Mouse (Mus musculus) megakaryocyte, embryonic 14.5 days (primary cell): ENCODE results near the gene Atp5d.

Experiments used
- FLI1 ChIP-seq: IDR thresholded peaks from 2 replicates; pipeline ENCODE4 v1.6.1; 2012; ENCODE audit warnings: low read length, inconsistent platforms, mixed read lengths
- GATA1 ChIP-seq: IDR thresholded peaks from 3 replicates; pipeline ENCODE4 v1.6.1; 2012; ENCODE audit warnings: mixed read lengths, low read length, inconsistent platforms, borderline replicate concordance

- TF ChIP-seq GATA1 (no peak), FLI1 (no peak)
Observed at GRCm38 (mm10) chr10:80172527-80173292, 34.3 kb downstream of the Atp5d start, which contains the start of gene 1600002K03Rik.
